Mouse (Mus musculus) embryo, embryonic 10.5 days (tissue): ENCODE results near the gene Efna2.

ENCODE experiments used
- DNase-seq: peaks from one replicate; pipeline ENCODE4 v3.0.0-alpha.2; 2015; ENCODE audit warnings: low spot score

The Efna2 gene

DNA sequence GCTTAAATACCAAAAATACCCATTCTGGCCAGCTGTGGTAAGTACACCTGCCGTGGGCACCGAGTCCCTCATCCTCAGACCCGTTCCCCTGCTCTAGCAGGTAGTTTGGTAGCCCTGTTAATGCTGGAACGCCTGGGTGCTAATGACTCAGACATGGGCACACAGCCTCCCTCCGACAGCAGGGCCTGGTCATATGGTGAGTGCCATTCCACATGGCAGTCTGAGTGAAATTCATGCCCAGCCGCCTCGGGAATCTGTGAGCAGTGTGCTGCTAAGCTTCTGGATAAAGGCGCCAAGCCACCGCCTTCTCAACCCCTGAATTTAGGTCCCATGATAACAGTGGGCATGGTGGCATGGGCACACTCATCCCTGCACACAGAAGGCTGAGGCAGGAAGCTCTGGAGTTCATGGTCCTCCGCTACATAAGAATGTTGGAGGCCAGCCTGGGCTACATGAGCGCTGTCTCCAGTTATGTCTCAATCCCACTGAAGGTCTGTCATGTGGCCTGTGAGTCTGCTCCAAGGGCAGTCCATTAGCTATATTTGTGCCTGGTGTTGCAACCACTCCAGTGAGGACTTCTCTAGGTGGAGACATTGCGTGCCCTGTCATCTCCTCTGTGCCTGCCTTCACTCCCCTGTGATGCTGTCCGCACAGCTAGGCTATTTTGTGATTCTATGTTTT lies 57.0 kb downstream of the Efna2 start:
- no peak for DNase-seq

DNA sequence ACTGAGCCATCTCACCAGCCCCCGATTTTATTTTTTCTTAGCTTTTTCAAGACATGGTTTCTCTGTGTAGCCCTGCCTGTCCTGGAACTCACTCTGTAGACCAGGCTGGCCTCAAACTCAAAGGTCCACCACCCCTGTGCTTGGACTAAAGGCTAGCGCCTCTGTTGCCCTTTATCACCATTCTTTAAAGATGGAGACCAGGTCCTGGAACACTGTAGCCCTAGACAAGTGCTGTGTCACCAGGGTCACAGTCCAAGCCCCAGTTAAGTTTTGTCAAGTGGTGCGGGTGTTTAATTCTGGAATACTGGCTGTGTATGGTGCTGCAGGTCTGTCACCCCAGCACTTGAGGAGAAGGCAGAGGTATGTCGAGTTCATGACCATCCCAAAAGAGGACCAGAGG lies 57.7 kb downstream of the Efna2 start:
- no peak for DNase-seq

DNA sequence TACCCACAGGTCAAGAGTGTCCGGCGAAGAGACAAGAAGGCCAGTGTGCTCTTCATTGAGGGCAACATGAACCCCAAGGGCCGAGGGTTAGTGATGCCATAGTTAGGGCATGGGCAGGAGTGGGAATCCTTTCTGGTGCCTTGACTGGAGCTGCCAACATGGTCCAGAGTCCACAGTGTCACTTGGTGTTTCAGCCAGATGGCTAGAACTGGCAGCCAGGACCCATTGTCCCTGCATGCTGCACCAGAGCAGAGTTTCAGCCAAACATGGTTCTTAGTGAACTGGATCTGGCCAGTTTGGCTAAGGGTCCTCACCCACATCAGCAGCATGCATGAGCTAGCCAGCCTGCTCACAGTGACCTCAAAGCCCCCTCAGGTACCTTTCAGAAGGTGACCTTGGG lies 59.0 kb downstream of the Efna2 start:
- DNase-seq: no peak
